Mouse (Mus musculus) kidney, postnatal 36 days (tissue): ENCODE results near the gene Pkn3.
A peak's percentile ranks its signal among the peaks of the same experiment; 100 is the strongest.

Source experiments
- DNase-seq, 2 experiments: peaks; one replicate each; pipeline ENCODE4 v3.0.0; 2021 to 2022; ENCODE audit warnings: mixed read lengths in 2 of 2

The Pkn3 gene

GRCm38 (mm10) chr2:30063791-30064190 is 13.7 kb upstream of the Pkn3 start:
- no peak for DNase-seq

GRCm38 (mm10) chr2:30064298-30064697 is 13.2 kb upstream of the Pkn3 start:
- DNase-seq, result no peak

DNA sequence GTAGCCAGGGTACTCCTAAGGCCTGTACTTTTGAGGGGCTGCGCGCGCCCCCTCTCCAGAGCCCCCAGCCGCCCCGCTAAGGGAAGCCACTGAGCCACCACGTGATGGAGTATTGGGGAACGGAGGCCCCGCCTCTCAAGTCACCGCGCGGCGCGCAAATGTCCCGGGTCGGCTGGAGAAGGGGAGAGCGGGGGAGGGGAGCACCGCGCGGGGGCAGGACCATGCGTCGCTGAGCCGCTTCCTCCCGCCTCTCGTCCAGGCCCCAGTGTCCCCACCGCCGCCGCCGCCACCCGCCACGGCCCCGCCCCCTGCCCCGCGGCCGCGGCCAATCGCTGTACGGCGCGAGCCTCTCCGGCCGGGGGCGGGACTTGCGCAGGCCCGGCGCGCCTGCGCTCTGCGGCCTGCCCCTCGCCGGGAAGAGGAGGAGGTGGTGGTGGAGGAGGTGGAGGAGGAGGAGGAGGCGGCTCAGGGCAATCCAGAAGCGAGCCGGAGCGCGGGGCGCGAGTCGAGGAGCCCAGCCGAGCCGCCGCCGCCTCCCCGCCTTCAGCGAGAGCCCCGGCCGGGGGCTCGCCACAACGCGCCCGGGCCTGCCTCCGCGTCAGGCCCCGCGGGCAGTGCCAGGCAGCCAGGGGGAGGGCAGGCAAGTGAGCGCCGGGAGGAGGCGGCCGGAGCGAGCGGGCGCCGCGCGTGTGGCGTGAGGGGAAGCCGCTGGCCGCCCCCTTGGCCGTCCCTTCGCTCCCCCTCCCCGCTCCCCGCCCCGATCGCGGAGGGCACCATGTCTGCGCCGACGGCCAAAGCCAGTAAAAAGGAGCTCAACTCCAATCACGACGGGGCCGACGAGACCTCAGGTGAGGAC is 11.2 kb upstream of the Pkn3 start:
- peak; percentile 97 to 99 for DNase-seq

GRCm38 (mm10) chr2:30067031-30067888 is 10.2 kb upstream of the Pkn3 start:
- peak; percentile 17 to 57 for DNase-seq

DNA sequence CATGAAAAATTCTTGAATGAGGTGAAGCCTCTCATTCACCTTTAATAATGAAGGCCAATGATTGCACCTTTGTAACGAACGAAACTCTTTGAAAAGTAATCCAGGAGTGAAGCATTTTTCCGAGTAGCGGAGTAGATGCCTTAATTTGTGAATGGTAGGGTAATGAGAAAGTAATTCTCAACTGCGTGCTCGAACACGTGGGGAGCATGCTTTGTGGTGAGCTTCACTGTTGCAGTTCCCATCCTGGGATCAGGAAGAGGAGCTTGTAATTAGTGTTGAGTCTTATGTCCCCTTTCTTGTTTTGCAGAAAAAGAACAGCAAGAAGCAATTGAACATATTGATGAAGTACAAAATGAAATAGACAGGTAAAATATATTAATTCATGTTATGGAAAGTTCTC is 9.5 kb upstream of the Pkn3 start:
- DNase-seq, result no peak

GRCm38 (mm10) chr2:30072875-30073274 is 4.6 kb upstream of the Pkn3 start:
- DNase-seq, result no peak

DNA sequence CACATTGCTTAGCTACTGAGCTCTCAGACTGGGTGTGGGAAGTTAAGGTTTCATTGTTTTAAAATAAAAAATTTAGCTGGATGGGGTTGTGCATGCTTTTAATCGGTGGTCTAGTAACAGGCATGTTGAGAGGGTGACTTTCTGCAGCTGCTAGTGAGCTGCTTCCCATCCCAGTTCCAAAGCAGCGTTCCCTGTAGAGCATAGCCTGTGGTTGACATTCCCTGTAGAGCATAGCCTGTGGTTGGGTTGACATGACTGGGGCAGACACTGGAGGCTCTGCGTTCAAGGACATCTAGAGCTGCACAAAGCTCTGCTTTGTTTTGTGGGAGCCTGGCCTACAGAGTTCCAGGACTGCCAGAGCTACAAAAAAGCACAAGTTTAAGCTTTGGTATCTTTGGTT is 4.2 kb upstream of the Pkn3 start:
- no peak for DNase-seq

DNA sequence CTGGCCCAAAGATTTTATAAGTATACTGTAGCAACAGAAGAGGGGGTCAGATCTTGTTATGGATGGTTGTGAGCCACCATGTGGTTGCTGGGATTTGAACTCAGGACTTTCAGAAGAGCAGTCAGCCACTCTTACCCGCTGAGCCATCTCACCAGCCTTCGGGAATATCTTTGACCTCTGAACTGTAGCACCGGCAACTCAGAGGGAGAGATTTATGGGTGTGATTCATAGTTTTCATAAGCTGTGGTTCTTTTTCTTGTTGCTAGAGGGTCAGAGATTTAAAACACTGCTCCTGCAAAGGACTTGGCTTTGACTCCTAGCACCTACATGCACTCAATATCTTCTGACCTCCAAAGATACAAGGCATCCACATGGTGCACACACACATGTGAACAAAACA is 1.9 kb upstream of the Pkn3 start:
- DNase-seq, result no peak

GRCm38 (mm10) chr2:30076439-30076838 is 1.0 kb upstream of the Pkn3 start:
- no peak for DNase-seq

GRCm38 (mm10) chr2:30076959-30077358 is 525 bp upstream of the Pkn3 start:
- DNase-seq, result no peak

DNA sequence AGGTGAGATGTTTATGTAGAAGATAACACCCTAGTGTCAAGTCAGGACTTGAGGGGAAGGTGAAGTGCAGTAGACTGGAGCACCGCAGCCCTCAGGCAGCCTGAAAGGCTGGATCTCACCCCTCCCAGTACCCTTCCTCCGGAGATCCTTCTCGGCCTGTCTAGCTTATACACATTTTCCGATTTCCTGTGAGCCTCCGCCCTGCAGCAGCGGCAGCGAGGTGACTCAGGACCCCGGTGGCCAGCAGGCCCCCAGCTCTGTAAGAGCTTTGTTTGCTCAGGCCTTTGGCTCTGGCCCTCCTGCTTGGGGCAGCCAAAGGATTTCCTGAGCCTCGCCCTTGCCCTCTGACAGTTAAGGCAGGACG is 847 bp downstream of the Pkn3 start:
- peak; percentile 51 to 65 for DNase-seq

DNA sequence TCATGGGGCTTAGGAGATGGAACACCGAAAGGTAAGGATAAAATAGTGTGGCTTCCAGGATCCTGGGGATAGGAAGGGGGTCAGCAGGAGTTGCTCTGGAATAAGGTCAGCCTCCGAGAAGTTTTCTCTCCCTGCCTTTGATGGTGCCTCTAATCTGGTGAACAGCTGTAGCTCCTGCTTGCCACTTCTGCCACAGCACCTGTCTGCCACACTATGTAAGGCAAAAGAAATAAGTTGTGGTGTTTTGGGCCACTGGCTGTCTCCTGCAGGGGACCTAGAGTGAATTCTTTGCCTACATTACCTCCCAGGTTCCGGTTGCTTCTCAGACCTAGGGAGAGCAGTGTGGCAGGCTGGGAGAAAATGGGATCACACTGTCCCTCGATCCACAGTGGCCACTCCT is 1.3 kb downstream of the Pkn3 start:
- no peak for DNase-seq

DNA sequence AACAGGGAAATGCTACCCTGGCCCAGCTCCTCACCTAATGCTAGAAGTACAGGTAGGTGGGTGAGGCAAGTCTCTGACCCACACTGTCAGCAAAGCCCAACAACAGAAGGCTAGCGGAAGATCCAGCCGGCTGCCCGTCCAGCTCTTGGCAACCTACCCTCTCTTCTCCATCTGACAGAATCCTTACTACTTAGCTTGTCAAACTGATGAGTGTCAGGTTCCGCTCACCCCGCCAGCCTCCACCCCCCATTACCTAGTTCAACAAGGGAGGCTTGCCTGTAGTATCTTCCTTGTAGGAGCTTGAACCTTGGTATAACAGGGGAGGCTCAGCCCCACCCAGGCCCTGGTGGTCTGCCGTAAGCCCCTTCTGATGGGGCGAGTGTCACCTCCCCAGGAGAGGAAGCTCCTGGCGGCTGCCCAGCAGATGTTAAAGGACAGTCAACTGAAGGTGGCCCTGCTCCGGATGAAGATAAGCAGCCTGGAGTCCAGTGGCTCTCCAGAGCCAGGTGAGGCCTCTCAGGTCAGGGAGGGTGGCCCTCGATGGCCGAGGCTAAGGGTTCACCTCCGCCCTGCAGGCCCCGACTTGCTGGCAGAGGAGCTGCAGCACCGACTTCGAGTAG is 2.8 kb downstream of the Pkn3 start:
- DNase-seq, result no peak

- no peak for DNase-seq
Measured at GRCm38 (mm10) chr2:30084113-30084512, 6.6 kb downstream of the Pkn3 start.

- no peak for DNase-seq
Measured at GRCm38 (mm10) chr2:30084632-30085031, 7.1 kb downstream of the Pkn3 start.

GRCm38 (mm10) chr2:30087310-30087709 is 9.8 kb downstream of the Pkn3 start:
- DNase-seq, result no peak

- no peak for DNase-seq
Measured at GRCm38 (mm10) chr2:30091521-30091920, 14.0 kb downstream of the Pkn3 start.

GRCm38 (mm10) chr2:30092280-30092918 is 14.9 kb downstream of the Pkn3 start:
- no peak for DNase-seq

GRCm38 (mm10) chr2:30093471-30094207 is 16.2 kb downstream of the Pkn3 start, which contains the start of gene Zdhhc12:
Gene Zdhhc12 (minus strand): TSS chr2:30093648.
- DNase-seq, result peak; percentile 98

DNA sequence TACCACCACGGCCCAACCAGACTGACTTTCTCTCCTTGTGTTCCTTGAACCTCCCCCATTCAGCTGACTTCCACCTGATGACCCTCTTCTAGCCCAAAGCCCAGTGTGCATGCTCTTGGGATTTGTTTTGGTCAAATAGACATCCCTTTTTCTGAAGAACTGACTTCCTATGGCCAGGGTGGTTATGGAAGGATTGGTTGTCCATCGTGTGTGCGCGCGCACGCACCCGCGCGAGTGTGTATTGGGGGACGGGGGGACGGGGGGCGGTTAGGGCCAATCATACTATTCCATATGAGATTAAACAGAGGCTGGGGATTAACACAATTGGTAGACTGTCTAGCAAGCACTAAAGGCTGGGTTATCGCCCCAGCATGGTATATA is 16.7 kb downstream of the Pkn3 start:
- DNase-seq, result no peak

GRCm38 (mm10) chr2:30095882-30096527 is 18.5 kb downstream of the Pkn3 start:
- DNase-seq, result peak; percentile 70 to 84

GRCm38 (mm10) chr2:30100214-30100613 is 22.7 kb downstream of the Pkn3 start:
- DNase-seq, result peak in 1 of 2 experiments; percentile 31
